Mouse (Mus musculus) kidney, postnatal 0 days (tissue): ENCODE measurements around the gene Dcaf15. TPM values are rescaled to one million over a fixed set of nuclear protein-coding genes. Genes with fewer than 3 reads are reported as not detected.

Experiments
- ATAC-seq: fragments of 200-750 bp; cut with Nextera tagmentation; replicated peaks from 2 replicates; pipeline ENCODE4 v1.8.0; 2017; ENCODE audit warnings: low read depth, moderate number of reproducible peaks, moderate TSS enrichment, moderate library complexity; ENCODE audit not compliant: low FRiP score
- DNase-seq: peaks from one replicate; pipeline ENCODE4 v3.0.0-alpha.2; 2016; ENCODE audit warnings: low spot score
- H3K27ac ChIP-seq: fragments of 300-500 bp; sonication (generic); 2 replicates; pipeline ENCODE4 v1.5.1; 2014; ENCODE audit warnings: mild to moderate bottlenecking
- H3K27me3 ChIP-seq: fragments of 300-500 bp; sonication (generic); 2 replicates; pipeline ENCODE4 v1.6.1; 2014; ENCODE audit warnings: low read length, mixed read lengths; ENCODE audit not compliant: insufficient read depth
- H3K36me3 ChIP-seq: fragments of 300-500 bp; sonication (generic); 2 replicates; pipeline ENCODE4 v1.6.1; 2014; ENCODE audit warnings: low read length, mixed read lengths; ENCODE audit not compliant: insufficient read depth
- H3K4me1 ChIP-seq: fragments of 300-500 bp; sonication (generic); replicated peaks from 2 replicates; pipeline ENCODE4 v1.6.1; 2014; ENCODE audit warnings: antibody characterized with exemption, low read length, mixed read lengths; ENCODE audit not compliant: insufficient read depth
- H3K4me2 ChIP-seq: fragments of 300-500 bp; sonication (generic); 2 replicates; pipeline ENCODE4 v1.6.1; 2014; ENCODE audit warnings: mild to moderate bottlenecking, low read length, moderate library complexity, mixed read lengths
- H3K4me3 ChIP-seq: fragments of 300-500 bp; sonication (generic); replicated peaks from 2 replicates; pipeline ENCODE4 v1.5.1; 2014; ENCODE audit warnings: low read depth, low read length
- H3K9ac ChIP-seq: fragments of 300-500 bp; sonication (generic); 2 replicates; pipeline ENCODE4 v1.6.1; 2014; ENCODE audit warnings: low read depth, low read length
- H3K9me3 ChIP-seq: fragments of 300-500 bp; sonication (generic); replicated peaks from 2 replicates; pipeline ENCODE4 v1.6.1; 2016; ENCODE audit warnings: low read length, inconsistent platforms, mixed read lengths
- CTCF ChIP-seq: IDR thresholded peaks from 2 replicates; pipeline ENCODE4 v1.5.1; 2016; ENCODE audit warnings: antibody characterized with exemption, low read depth, mild to moderate bottlenecking, moderate library complexity
- WGBS: fragments of 180-500 bp; shearing (Covaris S2); extraction: QIAGEN DNeasy Blood & Tissue Kit; methylation state at CpG from one replicate; pipeline ENCODE4 v1.1.7; 2014; 5-methylcytosine and 5-hydroxymethylcytosine counted together
- polyA plus RNA-seq: library from polyadenylated mRNA; unstranded; fragments of >200 nt; fragmentation: Nextera tagmentation; extraction: Ambion mirVana; gene quantifications from 2 replicates; pipeline ENCODE4 v1.2.1, GENCODE M21; 2015

Gene Dcaf15
- polyA plus RNA-seq, 1 experiment from 2014 or later, result 7.5 TPM

DNA sequence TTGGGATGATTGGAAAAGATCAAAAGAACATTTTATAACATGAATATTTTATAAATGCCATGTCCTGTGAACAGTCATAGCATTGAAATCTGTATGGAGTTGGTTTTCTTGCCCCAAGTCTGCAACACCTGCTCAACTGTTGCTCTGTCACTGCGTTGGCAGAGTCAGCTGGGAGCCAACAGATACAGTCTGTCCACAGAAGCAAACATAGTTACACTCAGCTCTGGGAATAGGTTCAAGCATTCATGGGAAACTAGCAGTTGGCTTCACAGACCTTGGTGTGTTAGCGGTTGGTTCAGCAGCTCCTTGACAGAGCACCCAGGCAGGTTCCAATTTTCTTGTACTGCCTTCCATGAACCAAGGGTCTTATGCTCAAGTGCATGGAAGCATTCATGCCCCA, 33.9 kb downstream of the Dcaf15 start:
- no peak for TF ChIP-seq CTCF
- no peak for ATAC-seq
- no peak overlapping the region for H3K4me3 ChIP-seq
- H3K4me2 ChIP-seq, result no peak overlapping the region
- H3K9ac ChIP-seq, result no peak overlapping the region
- H3K36me3 ChIP-seq, result no peaks in the 10 kb centered on the region
- H3K9me3 ChIP-seq, result no peaks in the 10 kb centered on the region
- no peaks in the 10 kb centered on the region for H3K27me3 ChIP-seq
- H3K27ac ChIP-seq, result no peak overlapping the region
- DNase-seq, result no peak
- peaks cover 38% of the 10 kb centered on the region for H3K4me1 ChIP-seq
- WGBS, result 88% methylated on average over 2 of the region's 2 CpGs

GRCm38 (mm10) chr8:84070241-84070640, 34.3 kb downstream of the Dcaf15 start:
- TF ChIP-seq CTCF, result no peak
- Histone ChIP-seq H3K4me1 (peaks cover 38% of the 10 kb centered on the region), H3K9me3 (no peaks in the 10 kb centered on the region), H3K4me2 (no peak overlapping the region), H3K27me3 (no peaks in the 10 kb centered on the region), H3K9ac (no peak overlapping the region), H3K27ac (no peak overlapping the region), H3K4me3 (no peak overlapping the region), H3K36me3 (no peaks in the 10 kb centered on the region)
- WGBS, result 82% methylated on average over 5 of the region's 5 CpGs
- DNase-seq (no peak), ATAC-seq (no peak)

DNA sequence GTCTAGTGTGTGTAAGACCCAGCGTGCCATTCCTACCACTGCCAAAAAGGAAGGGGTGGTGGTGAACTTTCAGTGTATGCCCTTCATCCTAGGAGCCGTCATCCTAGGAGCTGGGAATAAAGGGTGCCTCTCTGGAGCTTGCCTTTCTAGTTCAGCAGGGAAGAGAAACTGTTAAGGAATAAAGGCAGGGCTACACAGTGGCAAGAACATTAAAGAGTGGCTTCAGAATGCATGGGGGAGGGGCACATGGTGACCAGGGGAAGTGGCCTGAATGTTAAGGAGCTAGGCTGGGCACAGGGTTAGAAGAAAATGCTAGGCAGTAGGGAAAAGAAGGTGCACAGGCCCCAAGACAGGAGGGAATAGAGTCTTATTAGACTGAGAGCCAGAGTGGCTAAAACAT, 34.8 kb downstream of the Dcaf15 start:
- H3K4me1 ChIP-seq, result peaks cover 38% of the 10 kb centered on the region
- ATAC-seq, result no peak
- H3K9me3 ChIP-seq, result no peaks in the 10 kb centered on the region
- H3K27me3 ChIP-seq, result no peaks in the 10 kb centered on the region
- no peak overlapping the region for H3K9ac ChIP-seq
- TF ChIP-seq CTCF, result no peak
- H3K4me3 ChIP-seq, result no peak overlapping the region
- DNase-seq, result no peak
- WGBS, result 77% methylated on average over 2 of the region's 2 CpGs
- H3K27ac ChIP-seq, result no peak overlapping the region
- no peaks in the 10 kb centered on the region for H3K36me3 ChIP-seq
- H3K4me2 ChIP-seq, result no peak overlapping the region

GRCm38 (mm10) chr8:84069169-84069568, 35.4 kb downstream of the Dcaf15 start:
- ATAC-seq, result no peak
- no peak for DNase-seq

GRCm38 (mm10) chr8:84068316-84069035, 36.1 kb downstream of the Dcaf15 start:
- DNase-seq (no peak), ATAC-seq (no peak)
- TF ChIP-seq CTCF, result no peak
- H3K27me3 ChIP-seq, result no peaks in the 10 kb centered on the region
- no peaks in the 10 kb centered on the region for H3K36me3 ChIP-seq
- no peak overlapping the region for H3K9ac ChIP-seq
- no peaks in the 10 kb centered on the region for H3K9me3 ChIP-seq
- H3K4me2 ChIP-seq, result peak overlapping the region; percentile 18; the same call in 1 of the 2 replicates
- peaks cover 38% of the 10 kb centered on the region for H3K4me1 ChIP-seq
- WGBS, result 36% methylated on average over 12 of the region's 12 CpGs
- no peak overlapping the region for H3K4me3 ChIP-seq
- H3K27ac ChIP-seq, result peak overlapping the region; percentile 54

More at GRCm38 (mm10) chr8:84069169-84069568, 35.4 kb downstream of the Dcaf15 start:
- Histone ChIP-seq H3K27ac (peak overlapping the region; percentile 54), H3K9ac (no peak overlapping the region), H3K27me3 (no peaks in the 10 kb centered on the region), H3K4me1 (peaks cover 38% of the 10 kb centered on the region), H3K9me3 (no peaks in the 10 kb centered on the region), H3K36me3 (no peaks in the 10 kb centered on the region), H3K4me3 (no peak overlapping the region), H3K4me2 (no peak overlapping the region)
- WGBS, result 14% methylated on average over 1 of the region's 1 CpGs
- no peak for TF ChIP-seq CTCF

DNA sequence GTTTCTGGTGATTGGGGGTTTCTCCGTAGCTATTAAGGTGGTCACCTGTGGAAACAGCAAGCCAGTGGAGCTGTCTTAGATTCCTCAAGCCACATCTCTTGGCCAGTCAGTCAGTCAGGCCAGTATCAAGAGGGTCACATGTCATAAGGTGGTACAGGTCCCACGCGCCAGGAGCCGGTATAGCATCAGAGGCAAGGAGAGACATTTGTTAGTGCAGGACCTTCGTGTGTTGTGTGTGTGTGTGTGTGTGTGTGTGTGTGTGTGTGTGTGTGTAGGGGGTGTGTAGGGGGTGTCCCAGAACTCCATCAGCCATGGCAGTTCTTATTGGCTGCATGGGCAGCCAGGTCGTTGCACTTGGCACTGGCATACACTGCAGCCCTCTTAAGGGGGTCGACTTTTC, 36.7 kb downstream of the Dcaf15 start:
- DNase-seq, result no peak

More for the DNA sequence above, 36.7 kb downstream of the Dcaf15 start:
- Histone ChIP-seq H3K4me2 (peak overlapping the region; percentile 56), H3K36me3 (no peaks in the 10 kb centered on the region), H3K27me3 (no peaks in the 10 kb centered on the region), H3K4me3 (no peak overlapping the region), H3K27ac (no peak overlapping the region; the same call in 1 of the 2 replicates), H3K4me1 (peaks cover 38% of the 10 kb centered on the region), H3K9ac (peak overlapping the region; percentile 92; the same call in 1 of the 2 replicates), H3K9me3 (no peaks in the 10 kb centered on the region)
- TF ChIP-seq CTCF, result no peak
- whole genome bisulfite sequencing, result 64% methylated on average over 7 of the region's 7 CpGs
- no peak for ATAC-seq
